Mouse (Mus musculus): ENCODE data around the gene Myh6.
A peak's percentile ranks its signal among the peaks of the same experiment; 100 is the strongest.
"Not testable (repeated sequence)": the region's sequence is repeated elsewhere in the genome, so short reads cannot be mapped to it uniquely, and the experiment has no call there.

Gene Myh6

DNA sequence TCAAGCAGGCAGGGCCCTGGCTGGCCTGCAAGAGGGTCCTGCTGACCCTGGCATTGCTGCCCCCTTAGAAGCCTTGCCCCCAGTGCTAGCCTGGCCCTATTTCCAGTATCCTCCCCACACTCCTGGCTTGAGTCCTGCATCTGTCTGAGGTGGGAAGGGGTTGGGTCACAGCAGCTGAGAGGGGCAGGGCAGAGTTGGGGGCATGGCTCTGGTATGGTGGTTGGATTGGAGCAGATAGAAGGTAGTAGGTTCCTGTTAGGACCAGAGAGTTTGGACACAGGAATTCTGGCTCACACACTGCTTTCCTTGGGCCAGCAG is 28.1 kb upstream of the Myh6 start:
- no peak for DNase-seq (ENCODE audit: low spot score)

DNA sequence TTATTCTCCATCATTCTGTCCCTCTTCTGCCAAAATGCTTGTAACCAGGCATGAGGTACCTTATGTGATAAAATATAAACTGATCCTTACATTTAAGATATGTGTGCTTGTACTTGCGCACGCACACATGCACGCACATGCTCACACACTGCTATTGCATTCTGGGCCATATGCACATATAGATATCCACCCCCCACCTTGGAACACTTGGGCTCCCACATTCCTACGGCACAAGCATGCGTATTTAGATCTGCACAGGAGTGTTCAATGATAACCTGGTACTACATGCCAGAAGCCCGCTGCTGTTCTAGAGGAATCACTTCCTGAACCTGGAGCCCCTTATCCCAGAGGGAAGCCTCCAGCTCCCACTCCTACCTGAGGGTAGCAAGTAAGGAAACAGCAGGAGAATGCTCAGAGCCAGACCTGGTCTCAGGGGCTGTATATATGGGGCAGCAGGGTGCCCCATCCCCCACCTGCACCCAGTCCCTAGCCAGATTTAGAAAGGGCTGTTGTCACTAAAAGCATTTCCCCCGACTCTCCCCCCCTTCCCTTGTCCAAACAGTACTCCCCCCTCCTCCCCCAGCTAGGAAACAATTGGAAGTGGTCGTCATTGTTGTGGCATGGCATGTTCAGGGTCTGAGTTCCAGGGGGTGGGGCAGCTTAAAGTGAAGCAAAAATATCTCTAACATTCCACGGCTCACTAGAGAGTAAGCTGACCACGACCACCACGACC is 27.6 kb upstream of the Myh6 start, which contains the start of gene Myh7:
Gene Myh7 (minus strand): TSS at position 491 of the 733 bp plus-strand sequence.
- DNase-seq (ENCODE audit: low spot score) = no peak

DNA sequence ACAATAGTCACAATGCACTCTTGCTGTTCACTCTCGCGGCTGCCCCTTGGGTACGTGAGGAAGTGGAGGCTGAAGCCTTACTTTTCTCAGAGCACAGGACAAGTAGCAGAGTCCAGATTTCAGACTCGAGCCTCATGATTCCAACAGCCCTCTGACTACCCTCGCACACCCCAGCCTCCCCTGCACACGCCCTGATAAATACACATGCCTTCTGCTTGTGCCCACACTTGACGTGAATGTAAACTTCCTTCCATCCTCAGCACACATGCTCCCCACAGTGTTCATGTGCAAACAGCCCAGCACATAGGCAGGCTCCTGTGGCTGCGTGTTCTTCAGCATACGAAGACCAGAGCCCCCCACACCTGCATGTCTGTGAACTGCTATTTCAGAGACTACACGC is 26.9 kb upstream of the Myh6 start:
- DNase-seq (ENCODE audit: low spot score) = peak; percentile 19

DNA sequence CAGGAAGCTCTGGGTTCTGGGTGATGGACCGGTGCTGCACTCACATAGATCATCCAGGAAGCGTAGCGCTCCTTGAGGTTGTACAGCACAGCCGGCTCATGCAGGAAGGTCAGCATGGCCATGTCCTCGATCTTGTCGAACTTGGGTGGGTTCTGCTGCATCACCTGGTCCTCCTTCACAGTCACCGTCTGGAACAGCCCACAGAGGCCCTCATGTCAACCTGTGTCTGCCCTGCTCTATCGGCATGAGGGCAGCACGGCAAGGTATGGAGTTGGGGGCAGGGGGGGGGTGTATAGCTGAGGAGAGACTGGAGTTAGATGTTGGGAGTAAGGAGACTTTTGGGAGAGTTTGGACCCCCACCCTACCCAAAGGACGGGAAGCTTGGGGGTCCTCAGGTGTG is 25.5 kb upstream of the Myh6 start:
- no peak for DNase-seq (ENCODE audit: low spot score)

DNA sequence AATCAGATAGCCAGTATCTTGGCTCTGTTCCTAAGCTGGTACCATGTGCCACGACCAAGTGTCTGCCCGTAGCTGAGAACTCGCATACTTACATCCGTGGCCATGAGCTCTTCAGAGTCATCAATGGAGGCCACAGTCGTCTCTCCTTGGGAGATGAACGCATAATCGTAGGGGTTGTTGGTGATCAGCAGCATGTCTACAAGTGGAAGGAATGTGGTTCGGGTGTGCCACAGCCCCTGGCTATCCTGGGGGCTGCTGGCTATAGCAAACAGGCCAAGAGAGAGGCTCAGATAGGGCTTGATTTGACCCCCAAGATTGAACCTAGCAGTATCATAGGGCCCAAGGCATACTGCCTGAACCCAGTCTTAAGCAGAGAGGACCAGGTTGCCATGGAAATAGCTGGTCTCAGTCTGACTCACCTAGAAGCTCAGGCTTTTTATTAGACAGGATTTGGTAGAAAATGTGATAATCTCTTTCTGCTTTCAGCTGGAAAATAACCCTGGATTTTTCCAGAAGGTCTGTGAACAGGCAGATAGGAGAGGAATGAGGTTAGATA is 23.2 kb upstream of the Myh6 start:
- DNase-seq (ENCODE audit: low spot score) = no peak

DNA sequence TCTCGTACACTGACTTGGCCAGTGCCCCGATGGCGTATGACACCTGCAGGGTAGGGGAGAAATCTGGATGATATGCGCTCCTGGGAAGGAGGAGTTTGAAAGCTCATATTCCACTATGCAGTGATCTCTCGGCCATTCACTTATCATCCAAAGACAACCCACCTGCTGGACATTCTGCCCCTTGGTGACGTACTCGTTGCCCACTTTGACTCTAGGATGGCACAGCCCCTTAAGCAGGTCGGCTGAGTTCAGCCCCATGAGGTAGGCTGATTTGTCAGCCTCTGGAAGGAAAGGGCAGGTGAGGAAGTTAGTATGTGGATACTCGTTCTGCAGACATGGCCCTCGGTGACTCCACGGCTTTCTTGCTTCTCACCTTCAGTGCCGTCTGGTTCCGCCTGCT is 22.2 kb upstream of the Myh6 start:
- DNase-seq (ENCODE audit: low spot score) = no peak

DNA sequence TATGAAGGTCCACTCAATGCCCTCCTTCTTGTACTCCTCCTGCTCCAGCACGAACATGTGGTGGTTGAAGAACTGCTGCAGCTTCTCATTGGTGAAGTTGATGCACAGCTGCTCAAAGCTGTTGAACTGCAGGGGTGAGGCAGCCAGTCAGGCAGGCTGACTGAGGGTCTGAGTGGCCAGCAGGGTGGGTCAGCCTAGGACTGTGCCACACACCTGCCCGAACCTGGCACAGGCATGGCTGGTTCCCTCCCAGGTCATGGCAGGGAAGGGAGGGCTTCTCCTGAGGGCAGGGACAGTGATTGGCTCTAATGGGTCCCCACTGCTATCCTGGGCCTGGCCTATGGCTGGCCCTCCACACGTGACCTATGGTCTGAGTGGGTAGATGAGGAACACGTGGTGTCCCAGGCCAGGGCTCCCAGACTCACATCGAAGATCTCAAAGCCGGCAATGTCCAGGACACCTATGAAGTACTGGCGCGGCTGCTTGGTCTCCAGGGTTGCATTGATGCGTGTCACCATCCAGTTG is 21.7 kb upstream of the Myh6 start:
- not testable (repeated sequence) for DNase-seq (ENCODE audit: low spot score)

DNA sequence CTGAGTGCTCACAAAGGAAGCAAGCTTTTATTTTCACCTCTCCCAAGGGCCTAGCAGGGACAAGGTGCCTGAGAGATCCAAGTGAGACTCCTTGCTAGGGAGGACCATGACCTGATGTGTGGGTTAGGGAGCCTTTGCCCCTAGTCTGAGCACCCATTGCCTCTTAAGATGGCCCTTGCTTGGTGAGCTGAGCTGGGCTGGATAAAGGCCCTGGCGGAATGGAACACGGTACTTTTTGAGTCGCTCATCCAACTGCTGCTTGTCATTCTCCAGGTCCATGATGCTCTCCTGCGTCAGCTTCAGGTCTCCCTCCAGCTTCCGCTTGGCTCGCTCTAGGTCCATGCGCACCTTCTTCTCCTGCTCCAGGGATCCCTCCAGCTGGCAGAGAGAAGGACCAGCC is 15.2 kb upstream of the Myh6 start:
- DNase-seq (ENCODE audit: low spot score) = no peak

DNA sequence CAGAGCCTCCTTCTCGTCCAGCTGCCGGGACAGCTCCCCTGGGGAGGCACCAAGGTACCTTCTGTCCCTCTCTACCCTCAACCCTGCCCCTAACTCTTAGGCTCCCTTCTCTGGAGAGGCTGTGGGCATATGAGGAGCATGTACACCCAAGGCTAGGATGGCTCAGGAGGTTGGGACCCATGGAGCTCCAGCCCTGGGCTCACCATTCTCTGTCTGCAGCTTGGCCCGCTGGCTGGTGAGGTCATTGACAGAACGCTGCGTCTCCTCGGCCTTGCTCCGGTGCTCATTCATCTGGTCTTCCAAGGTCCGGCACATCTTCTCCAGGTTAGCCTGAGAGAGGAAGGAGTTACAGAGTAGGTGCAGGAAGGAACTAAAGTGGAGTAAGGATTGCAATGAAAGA is 11.9 kb upstream of the Myh6 start:
- no peak for DNase-seq (ENCODE audit: low spot score)

DNA sequence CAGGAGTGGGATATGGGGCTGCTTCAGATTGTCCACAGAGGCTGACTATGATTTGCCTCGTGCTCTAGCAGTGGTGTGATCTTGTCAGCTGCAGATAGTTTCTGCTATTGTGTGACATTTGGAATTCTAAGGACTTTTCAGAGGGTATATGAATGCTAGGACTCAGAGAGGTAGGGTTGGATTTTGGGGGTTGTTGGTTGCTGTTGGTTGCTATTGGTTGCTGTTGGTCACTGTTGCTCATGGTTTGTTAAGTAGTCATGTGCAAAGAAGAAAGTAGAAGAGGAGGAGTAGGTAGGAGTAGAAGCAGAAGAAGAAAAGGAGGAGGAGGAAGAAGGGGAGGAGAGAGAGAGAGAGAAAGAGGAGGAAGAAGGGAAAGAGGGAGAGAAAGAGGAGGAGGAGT is 9.9 kb upstream of the Myh6 start, which contains the start of gene Gm17428:
Gene Gm17428 (plus strand): TSS at position 301 of the 400 bp plus-strand sequence.
- no peak for DNase-seq (ENCODE audit: low spot score)

DNA sequence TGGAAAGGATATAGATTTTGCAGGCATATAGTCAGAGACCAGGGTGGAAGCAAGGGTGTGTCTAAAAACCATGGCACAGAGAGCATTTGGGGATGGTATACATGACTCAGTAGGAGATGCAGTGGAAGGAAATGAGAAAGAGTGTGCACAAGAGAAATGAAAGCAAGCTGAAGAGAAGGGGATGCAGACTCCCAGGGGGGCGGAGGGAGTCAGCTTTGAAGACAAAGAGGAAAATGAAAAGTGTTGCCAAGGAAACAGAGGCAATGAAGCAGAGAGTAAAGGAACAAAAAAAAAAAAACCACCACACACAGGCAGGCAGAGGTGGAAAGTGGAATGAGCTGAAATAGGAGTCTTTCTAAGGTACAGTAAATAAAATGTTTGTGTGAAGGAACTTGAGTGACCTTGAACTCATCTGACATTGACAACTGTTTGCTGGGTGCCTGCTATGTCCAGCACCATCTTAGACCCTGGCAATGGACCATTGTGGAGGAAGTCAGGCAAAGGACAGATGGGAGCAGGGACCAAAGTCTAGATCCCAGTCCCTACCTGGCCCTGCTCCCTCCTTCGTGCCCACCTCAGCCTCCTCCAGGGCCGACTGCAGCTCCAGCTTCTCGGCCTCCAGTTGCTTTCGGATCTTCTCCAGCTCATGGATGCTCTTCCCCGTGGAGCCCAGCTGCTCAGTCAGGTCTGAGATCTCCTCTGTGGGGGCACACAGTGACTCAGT is 7.5 kb upstream of the Myh6 start:
- DNase-seq (ENCODE audit: low spot score) = no peak

DNA sequence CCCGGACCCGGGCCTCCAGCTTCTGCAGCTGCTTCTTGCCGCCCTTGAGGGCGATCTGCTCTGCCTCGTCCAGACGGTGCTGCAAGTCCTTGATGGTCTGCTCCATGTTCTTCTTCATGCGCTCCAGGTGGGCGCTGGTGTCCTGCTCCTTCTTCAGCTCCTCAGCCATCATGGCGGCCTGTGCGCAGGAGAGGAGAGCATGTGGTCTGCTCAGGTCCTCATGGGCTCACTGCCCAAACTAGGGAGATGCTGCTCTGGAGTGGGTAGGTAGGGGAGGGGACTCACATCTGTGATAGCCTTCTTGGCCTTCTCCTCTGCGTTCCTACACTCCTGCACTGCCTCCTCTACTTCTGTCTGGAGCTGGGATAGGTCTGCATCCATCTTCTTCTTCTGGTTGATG is 6.1 kb upstream of the Myh6 start:
- not testable (repeated sequence) for DNase-seq (ENCODE audit: low spot score)

DNA sequence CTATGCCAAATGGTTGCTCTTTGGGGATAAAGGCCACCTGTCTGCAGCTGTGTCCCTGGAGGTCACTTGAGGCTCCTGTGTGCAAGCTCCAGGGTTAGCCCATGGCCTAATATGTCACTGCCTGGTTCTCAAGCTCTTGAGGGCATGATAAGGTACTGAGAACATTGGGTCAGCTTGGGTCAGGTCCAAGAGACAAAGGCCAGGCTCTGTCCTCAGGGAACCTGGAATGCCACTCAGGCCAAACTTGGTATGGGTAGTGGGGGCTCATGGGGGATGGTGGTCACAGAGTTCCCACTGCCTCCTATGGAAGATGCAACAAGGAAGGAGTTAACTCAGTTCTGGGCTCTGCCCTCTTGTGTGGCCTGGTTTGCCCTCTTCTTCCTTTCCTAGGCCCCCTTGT is 1.6 kb upstream of the Myh6 start:
- DNase-seq (ENCODE audit: low spot score) = no peak

DNA sequence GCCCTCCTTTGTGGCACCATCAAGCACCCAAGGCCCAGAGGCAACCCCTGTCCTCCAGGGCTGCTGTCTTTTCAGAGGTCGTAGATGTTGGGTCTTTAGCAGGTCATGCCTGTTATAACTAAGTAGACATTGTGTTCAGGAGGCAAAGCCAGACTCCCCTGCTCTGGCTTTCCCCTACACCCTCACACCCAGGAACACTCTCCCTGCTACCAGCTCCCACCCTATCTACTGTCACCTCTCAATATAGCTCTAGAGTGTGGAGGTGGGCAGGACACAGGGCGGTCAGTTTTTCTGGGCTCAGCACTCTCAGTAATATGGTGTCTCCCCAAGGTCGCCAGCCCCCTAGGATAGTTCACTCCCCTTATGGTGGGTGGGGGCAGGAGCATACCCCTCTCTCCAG is 1.1 kb upstream of the Myh6 start:
- no peak for DNase-seq (ENCODE audit: low spot score)

DNA sequence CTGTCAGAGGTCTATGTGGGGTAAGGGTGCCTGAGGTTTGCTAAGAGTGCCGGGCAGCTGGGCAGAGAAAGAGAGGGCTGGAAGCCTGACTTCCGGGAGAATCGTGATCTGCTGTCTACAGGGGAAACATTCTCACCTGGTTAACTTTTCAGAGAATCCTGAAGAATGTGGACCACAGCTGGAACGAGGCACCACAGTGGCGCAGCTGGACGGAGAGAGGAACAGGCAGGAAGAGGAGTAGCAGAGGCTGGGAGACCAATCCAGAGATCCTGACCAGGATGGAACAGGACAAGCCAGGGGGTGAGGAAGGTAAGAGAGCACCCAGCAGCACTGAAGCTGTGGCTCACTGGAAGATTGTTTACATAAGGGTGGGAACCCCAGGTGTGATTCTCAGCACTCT is 1.1 kb downstream of the Myh6 start:
- no peak for DNase-seq (ENCODE audit: low spot score)

DNA sequence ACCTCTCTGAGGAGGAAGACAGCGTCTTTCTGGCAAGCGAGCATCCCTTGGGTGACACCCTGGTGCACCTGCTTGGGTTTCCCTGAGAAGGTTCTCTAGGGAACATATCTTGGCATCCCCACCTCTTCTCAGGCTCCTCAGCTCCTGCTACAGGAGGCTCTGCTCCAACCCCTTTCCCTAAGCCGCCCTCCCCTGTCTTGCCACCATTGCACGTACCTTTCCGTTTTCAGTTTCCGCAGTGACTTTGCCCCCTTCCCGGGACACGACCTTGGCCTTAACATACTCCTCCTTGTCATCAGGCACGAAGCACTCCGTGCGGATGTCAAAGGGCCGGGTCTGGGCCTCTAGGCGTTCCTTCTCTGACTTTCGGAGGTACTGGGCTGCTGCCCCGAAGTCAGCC is 1.7 kb downstream of the Myh6 start:
- no peak for DNase-seq (ENCODE audit: low spot score)

DNA sequence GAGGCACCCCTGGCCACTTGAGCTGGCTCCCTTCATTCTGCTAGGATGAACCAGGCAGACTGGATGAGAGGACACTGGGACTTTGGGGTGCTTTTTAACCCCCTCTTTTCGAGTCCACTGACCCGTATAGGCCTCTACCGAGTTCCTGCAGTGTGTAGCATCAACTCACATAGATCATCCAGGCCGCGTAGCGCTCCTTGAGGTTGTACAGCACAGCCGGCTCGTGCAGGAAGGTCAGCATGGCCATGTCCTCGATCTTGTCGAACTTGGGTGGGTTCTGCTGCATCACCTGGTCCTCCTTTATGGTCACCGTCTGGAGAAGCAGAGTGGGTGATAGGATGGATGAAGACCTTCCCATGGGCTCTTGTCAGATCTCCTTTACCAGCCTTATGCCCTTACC is 3.0 kb downstream of the Myh6 start:
- no peak for DNase-seq (ENCODE audit: low spot score)

DNA sequence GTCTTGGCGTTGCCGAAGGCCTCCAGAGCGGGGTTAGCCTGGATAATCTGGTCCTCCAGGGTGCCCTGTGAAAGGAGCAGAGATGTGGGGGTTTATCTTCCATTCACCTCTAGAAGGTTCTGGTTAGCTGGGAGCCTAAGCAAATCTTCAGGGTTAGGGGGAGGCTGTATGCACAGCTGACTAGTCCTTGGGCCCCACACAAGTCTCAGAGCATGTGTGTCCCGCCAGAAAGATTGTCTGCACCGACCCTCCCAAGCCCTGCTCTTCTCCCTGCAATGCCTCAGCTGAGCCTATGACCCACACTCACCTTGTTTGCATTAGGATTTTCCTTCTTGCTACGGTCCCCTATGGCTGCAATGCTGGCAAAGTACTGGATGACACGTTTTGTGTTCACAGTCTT is 4.0 kb downstream of the Myh6 start:
- no peak for DNase-seq (ENCODE audit: low spot score)

DNA sequence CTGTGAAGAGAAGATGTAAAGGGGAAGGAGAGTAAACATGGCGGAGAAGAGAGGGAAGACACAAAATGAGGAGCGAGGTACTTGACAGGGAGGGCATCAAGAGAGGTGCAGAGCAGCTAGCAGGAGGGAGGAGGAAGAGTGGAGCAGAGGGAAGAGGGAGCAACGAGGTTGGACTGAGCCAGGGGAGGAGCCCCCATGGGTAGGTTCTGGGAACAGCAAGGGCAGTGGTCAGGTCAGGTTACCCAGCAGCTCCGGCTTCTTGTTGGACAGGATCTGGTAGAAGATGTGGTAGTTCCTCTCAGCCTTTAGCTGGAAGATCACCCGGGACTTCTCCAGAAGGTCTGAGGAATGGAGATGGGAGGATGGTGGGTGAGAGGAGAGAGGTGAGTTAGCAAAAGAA is 5.2 kb downstream of the Myh6 start:
- no peak for DNase-seq (ENCODE audit: low spot score)

DNA sequence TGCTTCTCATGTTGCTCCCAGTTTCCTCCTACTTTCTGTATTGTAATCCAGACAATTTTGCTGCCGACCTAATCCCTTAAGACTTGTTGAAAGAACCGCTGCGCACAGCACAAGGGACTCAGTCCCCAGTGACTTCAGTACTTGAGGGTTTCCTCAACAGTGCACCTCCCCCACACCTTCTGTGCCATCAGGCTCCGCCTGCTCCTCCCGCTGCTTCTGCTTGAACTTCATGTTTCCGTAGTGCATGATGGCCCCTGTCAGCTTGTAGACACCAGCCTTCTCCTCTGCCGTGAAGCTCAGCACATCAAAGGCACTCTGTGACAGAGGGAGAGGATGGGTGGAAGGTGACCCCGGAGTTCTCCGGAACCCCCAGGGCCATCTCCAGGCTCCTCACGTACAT is 6.0 kb downstream of the Myh6 start:
- DNase-seq (ENCODE audit: low spot score) = no peak

DNA sequence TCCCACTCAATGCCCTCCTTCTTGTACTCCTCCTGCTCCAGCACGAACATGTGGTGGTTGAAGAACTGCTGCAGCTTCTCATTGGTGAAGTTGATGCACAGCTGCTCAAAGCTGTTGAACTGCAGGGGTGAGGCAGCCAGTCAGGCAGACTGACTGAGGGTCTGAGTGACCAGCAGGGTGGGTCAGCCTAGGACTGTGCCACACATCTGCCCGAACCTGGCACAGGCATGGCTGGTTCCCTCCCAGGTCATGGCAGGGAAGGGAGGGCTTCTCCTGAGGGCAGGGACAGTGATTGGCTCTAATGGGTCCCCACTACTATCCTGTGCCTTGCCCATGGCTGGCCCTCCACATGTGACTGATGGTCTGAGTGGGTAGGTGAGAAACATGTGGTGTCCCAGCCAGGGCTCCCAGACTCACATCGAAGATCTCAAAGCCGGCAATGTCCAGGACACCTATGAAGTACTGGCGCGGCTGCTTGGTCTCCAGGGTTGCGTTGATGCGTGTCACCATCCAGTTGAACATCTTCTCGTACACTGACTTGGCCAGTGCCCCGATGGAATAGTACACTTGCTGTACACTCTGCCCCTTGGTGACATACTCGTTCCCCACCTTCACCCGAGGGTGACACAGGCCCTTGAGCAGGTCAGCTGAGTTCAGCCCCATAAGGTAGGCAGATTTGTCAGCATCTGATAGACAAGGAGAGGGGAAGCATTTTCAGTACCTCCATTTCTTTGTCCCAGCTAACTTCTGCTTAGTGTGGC is 6.7 kb downstream of the Myh6 start:
- not testable (repeated sequence) for DNase-seq (ENCODE audit: low spot score)

DNA sequence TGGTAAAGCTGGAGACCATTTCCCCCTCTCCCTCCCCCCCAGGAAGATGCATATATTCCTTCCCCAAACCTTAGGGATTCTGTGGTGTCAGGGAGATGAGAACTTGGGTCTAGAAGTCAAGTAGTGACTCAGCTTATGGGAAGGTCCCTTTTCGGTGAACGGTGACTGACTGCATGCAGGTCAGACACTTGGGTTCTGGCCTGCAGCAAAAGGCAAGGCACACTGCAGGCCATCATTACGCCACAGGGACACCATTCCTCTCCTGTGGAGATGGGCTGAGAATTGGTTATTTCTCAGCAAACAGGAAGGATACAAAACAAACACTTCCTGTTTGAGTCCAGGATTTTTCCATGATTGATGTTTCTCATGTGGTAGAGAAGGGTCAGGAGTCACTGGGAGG is 7.5 kb downstream of the Myh6 start:
- DNase-seq (ENCODE audit: low spot score) = no peak

DNA sequence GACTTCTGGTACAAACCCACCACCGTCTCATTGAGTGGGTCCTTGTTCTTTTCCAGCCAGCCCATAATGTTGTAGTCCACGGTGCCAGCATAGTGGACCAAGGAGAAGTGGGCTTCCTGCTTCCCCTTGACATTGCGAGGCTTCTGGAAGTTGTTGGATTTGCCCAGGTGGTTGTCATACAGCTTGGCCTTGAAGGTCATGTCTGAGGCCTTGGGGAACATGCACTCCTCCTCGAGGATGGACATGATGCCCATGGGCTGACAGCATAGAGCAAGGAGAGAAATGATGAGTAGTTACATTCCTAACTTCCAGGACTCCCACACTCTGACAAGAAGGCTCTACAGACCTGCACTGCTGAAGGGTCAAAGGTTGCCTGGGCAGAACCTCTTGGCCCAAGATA is 8.2 kb downstream of the Myh6 start:
- no peak for DNase-seq (ENCODE audit: low spot score)
